Mouse (Mus musculus) lung, embryonic 14.5 days (tissue): Measurements from ENCODE around the gene Tet2. TPM values are rescaled to one million over a fixed set of nuclear protein-coding genes. Genes with fewer than 3 reads are reported as not detected.

Source experiments
- ATAC-seq: fragments of 200-750 bp; cut with Nextera tagmentation; 2 replicates; pipeline ENCODE4 v1.8.0; 2017; ENCODE audit warnings: mild to moderate bottlenecking, moderate TSS enrichment, moderate library complexity; ENCODE audit not compliant: insufficient read depth
- DNase-seq: peaks from one replicate; pipeline ENCODE4 v3.0.0-alpha.2; 2015
- H3K27ac ChIP-seq: fragments of 300-500 bp; sonication (generic); 2 replicates; pipeline ENCODE4 v1.5.1; 2014; ENCODE audit warnings: low read depth, mild to moderate bottlenecking, moderate library complexity
- H3K27me3 ChIP-seq: fragments of 300-500 bp; sonication (generic); 2 replicates; pipeline ENCODE4 v1.6.1; 2014; ENCODE audit warnings: low read length, control low read depth; ENCODE audit not compliant: insufficient read depth
- H3K36me3 ChIP-seq: fragments of 300-500 bp; sonication (generic); 2 replicates; pipeline ENCODE4 v1.6.1; 2014; ENCODE audit warnings: control low read depth; ENCODE audit not compliant: insufficient read depth
- H3K4me1 ChIP-seq: fragments of 300-500 bp; sonication (generic); 2 replicates; pipeline ENCODE4 v1.6.1; 2014; ENCODE audit warnings: antibody characterized with exemption, control low read depth; ENCODE audit not compliant: insufficient read depth
- H3K4me2 ChIP-seq: fragments of 300-500 bp; sonication (generic); 2 replicates; pipeline ENCODE4 v1.6.1; 2014; ENCODE audit warnings: mild to moderate bottlenecking
- H3K4me3 ChIP-seq: fragments of 300-500 bp; sonication (generic); 2 replicates; pipeline ENCODE4 v1.5.1; 2014; ENCODE audit warnings: low read depth, low read length
- H3K9ac ChIP-seq: fragments of 300-500 bp; sonication (generic); 2 replicates; pipeline ENCODE4 v1.6.1; 2014
- H3K9me3 ChIP-seq: fragments of 300-500 bp; sonication (generic); 2 replicates; pipeline ENCODE4 v1.6.1; 2016; ENCODE audit warnings: low read depth, low read length, control low read depth
- CTCF ChIP-seq: IDR thresholded peaks from 2 replicates; pipeline ENCODE4 v1.5.1; 2016; ENCODE audit warnings: antibody characterized with exemption, low read depth
- WGBS: fragments of 180-500 bp; shearing (Covaris S2); extraction: QIAGEN DNeasy Blood & Tissue Kit; methylation state at CpG from one replicate; pipeline ENCODE4 v1.1.7; 2014; 5-methylcytosine and 5-hydroxymethylcytosine counted together
- polyA plus RNA-seq: library from polyadenylated mRNA; unstranded; fragments of >200 nt; fragmentation: Nextera tagmentation; extraction: Ambion mirVana; gene quantifications from 2 replicates; pipeline ENCODE4 v1.2.1, GENCODE M21; 2014

Gene Tet2
- polyA plus RNA-seq, 1 experiment from 2014 or later, result 19.7 TPM

DNA sequence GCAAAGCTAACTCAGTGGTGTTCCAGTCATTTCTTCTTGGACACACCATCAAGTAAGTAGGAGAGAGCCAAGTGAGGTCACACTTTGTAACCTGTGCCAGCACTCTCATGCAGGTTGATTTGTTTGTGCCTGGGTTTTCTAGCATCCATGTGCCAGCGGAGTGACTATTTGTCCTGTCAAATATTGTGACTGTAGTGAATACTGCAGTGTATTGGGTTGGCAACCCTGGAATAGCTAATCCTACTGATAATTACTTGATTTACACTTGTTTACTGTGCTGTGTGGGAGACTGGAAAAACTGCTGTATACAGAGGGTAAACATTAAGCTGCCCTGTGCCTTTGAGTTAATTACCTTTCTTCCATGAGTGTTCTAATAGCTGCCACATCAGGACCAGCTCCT, 62.1 kb downstream of the Tet2 start:
- H3K9ac ChIP-seq, result no peak overlapping the region
- ATAC-seq (no peak), DNase-seq (no peak)
- H3K4me2 ChIP-seq, result no peak overlapping the region
- H3K36me3 ChIP-seq, result peaks cover 67% of the 10 kb centered on the region
- no peak for TF ChIP-seq CTCF
- no peaks in the 10 kb centered on the region for H3K27me3 ChIP-seq
- no peak overlapping the region for H3K27ac ChIP-seq
- 97% methylated on average over 1 of the region's 1 CpGs for WGBS
- no peaks in the 10 kb centered on the region for H3K9me3 ChIP-seq
- no peak overlapping the region for H3K4me3 ChIP-seq
- no peaks in the 10 kb centered on the region for H3K4me1 ChIP-seq

DNA sequence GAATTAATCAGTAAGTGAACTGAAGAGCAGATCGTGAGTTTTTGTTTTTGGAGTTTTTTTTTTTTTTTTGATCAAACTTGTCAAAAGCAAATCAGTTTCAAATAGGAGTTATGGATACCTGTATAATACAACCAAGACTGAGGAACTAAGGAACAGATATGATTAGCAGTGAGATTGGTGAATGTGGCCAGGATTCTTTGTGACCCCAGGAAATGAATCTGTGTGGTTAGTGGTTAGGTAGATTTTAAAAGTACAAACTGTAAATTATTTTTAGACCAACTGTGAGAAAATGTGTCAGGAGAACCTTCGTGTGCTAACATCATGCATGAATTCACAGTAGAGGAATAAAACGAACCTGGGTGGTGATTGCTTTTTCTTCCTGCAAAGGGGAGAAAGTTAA, 66.0 kb downstream of the Tet2 start:
- H3K9ac ChIP-seq, result no peak overlapping the region
- no peaks in the 10 kb centered on the region for H3K4me1 ChIP-seq
- no peak overlapping the region for H3K4me2 ChIP-seq
- no peak for ATAC-seq
- H3K27me3 ChIP-seq, result no peaks in the 10 kb centered on the region
- H3K9me3 ChIP-seq, result no peaks in the 10 kb centered on the region
- peaks cover 48% of the 10 kb centered on the region for H3K36me3 ChIP-seq
- H3K27ac ChIP-seq, result no peak overlapping the region
- H3K4me3 ChIP-seq, result no peak overlapping the region
- no peak for DNase-seq
- WGBS, result 86% methylated on average over 3 of the region's 3 CpGs
- TF ChIP-seq CTCF, result no peak

GRCm38 (mm10) chr3:133473781-133474180, 71.2 kb downstream of the Tet2 start:
- no peaks in the 10 kb centered on the region for H3K4me1 ChIP-seq
- no peaks in the 10 kb centered on the region for H3K27me3 ChIP-seq
- TF ChIP-seq CTCF, result no peak
- DNase-seq (peak; percentile 67), ATAC-seq (peak; percentile 47; the same call in 1 of the 2 replicates)
- H3K9ac ChIP-seq, result no peak overlapping the region
- no peak overlapping the region for H3K27ac ChIP-seq
- WGBS, result 33% methylated on average over 1 of the region's 1 CpGs
- H3K4me2 ChIP-seq, result no peak overlapping the region
- peaks cover 56% of the 10 kb centered on the region for H3K36me3 ChIP-seq
- H3K9me3 ChIP-seq, result no peaks in the 10 kb centered on the region
- H3K4me3 ChIP-seq, result no peak overlapping the region

DNA sequence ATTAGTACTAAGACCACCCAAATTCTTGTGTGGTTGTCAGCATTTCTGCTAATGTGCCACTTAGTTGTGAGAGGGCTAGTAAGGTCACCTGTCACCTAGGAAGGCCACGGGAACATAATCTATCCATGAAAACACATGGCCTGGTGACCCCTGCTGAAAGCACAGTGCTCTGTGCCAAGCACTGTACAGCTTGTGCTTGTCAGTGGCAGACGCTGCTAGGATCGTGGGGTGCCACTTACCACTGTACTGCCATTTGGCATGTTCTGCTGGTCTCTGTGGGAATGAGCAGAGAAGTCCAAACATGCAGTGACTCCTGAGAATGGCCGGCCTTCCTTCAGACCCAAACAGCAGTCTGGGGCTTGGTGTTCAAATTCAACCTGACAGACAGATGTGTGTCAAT, 73.8 kb downstream of the Tet2 start:
- Histone ChIP-seq H3K27ac (no peak overlapping the region), H3K9me3 (no peaks in the 10 kb centered on the region), H3K36me3 (peaks cover 75% of the 10 kb centered on the region), H3K4me1 (no peaks in the 10 kb centered on the region), H3K27me3 (no peaks in the 10 kb centered on the region), H3K4me3 (no peak overlapping the region), H3K4me2 (no peak overlapping the region), H3K9ac (no peak overlapping the region)
- no peak for DNase-seq
- no peak for ATAC-seq
- TF ChIP-seq CTCF, result no peak
- WGBS, result 79% methylated on average over 4 of the region's 4 CpGs

- no peak for TF ChIP-seq CTCF
- no peak overlapping the region for H3K4me3 ChIP-seq
- H3K9ac ChIP-seq, result no peak overlapping the region
- DNase-seq (no peak), ATAC-seq (no peak)
- H3K36me3 ChIP-seq, result peaks cover 69% of the 10 kb centered on the region
- no peak overlapping the region for H3K4me2 ChIP-seq
- no peaks in the 10 kb centered on the region for H3K4me1 ChIP-seq
- no peak overlapping the region for H3K27ac ChIP-seq
- no peaks in the 10 kb centered on the region for H3K9me3 ChIP-seq
- H3K27me3 ChIP-seq, result no peaks in the 10 kb centered on the region
- 95% methylated on average over 7 of the region's 7 CpGs for WGBS
These were observed 76.1 kb downstream of the Tet2 start for GRCm38 (mm10) chr3:133468883-133469282.

- Histone ChIP-seq H3K4me1 (no peaks in the 10 kb centered on the region), H3K9me3 (no peaks in the 10 kb centered on the region), H3K4me2 (no peak overlapping the region), H3K4me3 (no peak overlapping the region), H3K27me3 (no peaks in the 10 kb centered on the region), H3K9ac (no peak overlapping the region), H3K36me3 (peaks cover 28% of the 10 kb centered on the region), H3K27ac (no peak overlapping the region)
- DNase-seq (no peak), ATAC-seq (no peak)
- TF ChIP-seq CTCF, result no peak
- 89% methylated on average over 3 of the region's 3 CpGs for WGBS
These were observed 81.7 kb downstream of the Tet2 start for GRCm38 (mm10) chr3:133463233-133463632.

- no peak for ATAC-seq
- WGBS, result 85% methylated on average over 6 of the region's 6 CpGs
- DNase-seq, result no peak
- Histone ChIP-seq H3K9ac (no peak overlapping the region), H3K9me3 (no peaks in the 10 kb centered on the region), H3K4me2 (no peak overlapping the region), H3K27ac (no peak overlapping the region), H3K4me1 (no peaks in the 10 kb centered on the region), H3K4me3 (no peak overlapping the region), H3K36me3 (peaks cover 21% of the 10 kb centered on the region), H3K27me3 (no peaks in the 10 kb centered on the region)
- no peak for TF ChIP-seq CTCF
These were observed 82.5 kb downstream of the Tet2 start for GRCm38 (mm10) chr3:133462485-133462884.

DNA sequence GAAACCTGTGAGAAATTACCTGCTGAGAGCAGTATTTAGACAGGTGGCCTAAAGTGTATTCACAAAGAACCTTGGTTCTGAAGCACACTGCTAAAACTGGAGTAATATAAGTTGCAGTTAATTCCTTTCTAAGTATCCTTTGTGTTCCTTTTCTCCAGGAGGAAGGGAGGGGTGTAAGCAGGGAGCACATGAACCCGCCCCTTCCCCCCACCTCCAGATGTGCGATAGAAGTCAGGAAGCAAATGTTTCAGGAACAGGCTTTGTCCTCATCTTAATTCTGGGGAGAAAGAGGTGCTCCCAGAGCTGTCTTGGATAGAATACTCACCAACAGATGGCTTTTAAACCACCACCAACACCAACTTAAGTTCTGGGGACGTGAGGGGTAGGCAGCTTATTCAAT, 82.9 kb downstream of the Tet2 start:
- H3K4me3 ChIP-seq, result no peak overlapping the region
- no peak overlapping the region for H3K27ac ChIP-seq
- H3K9ac ChIP-seq, result no peak overlapping the region
- TF ChIP-seq CTCF, result no peak
- H3K4me2 ChIP-seq, result no peak overlapping the region
- WGBS, result 58% methylated on average over 3 of the region's 3 CpGs
- no peaks in the 10 kb centered on the region for H3K4me1 ChIP-seq
- peaks cover 16% of the 10 kb centered on the region for H3K36me3 ChIP-seq
- ATAC-seq, result no peak
- no peak for DNase-seq
- H3K27me3 ChIP-seq, result no peaks in the 10 kb centered on the region
- no peaks in the 10 kb centered on the region for H3K9me3 ChIP-seq
